Mouse (Mus musculus) midbrain, embryonic 15.5 days (tissue): Measurements from ENCODE around the gene Dppa5a. TPM values are rescaled to one million over a fixed set of nuclear protein-coding genes. Genes with fewer than 3 reads are reported as not detected.

Source experiments
- ATAC-seq: fragments of 200-750 bp; cut with Nextera tagmentation; replicated peaks from 2 replicates; pipeline ENCODE4 v1.8.0; 2017; ENCODE audit warnings: moderate TSS enrichment
- H3K27ac ChIP-seq: fragments of 300-500 bp; sonication (generic); 2 replicates; pipeline ENCODE4 v1.5.1; 2015; ENCODE audit warnings: mild to moderate bottlenecking, inconsistent platforms
- H3K27me3 ChIP-seq: fragments of 300-500 bp; sonication (generic); replicated peaks from 2 replicates; pipeline ENCODE4 v1.6.1; 2015; ENCODE audit warnings: inconsistent platforms
- H3K36me3 ChIP-seq: fragments of 300-500 bp; sonication (generic); replicated peaks from 2 replicates; pipeline ENCODE4 v1.6.1; 2015; ENCODE audit warnings: inconsistent platforms
- H3K4me1 ChIP-seq: fragments of 300-500 bp; sonication (generic); 2 replicates; pipeline ENCODE4 v1.6.1; 2015; ENCODE audit warnings: inconsistent platforms
- H3K4me2 ChIP-seq: fragments of 300-500 bp; sonication (generic); 2 replicates; pipeline ENCODE4 v1.6.1; 2015; ENCODE audit warnings: inconsistent platforms, mild to moderate bottlenecking, moderate library complexity
- H3K4me3 ChIP-seq: fragments of 300-500 bp; sonication (generic); 2 replicates; pipeline ENCODE4 v1.5.1; 2015; ENCODE audit warnings: mild to moderate bottlenecking, inconsistent platforms
- H3K9ac ChIP-seq: fragments of 300-500 bp; sonication (generic); 2 replicates; pipeline ENCODE4 v1.6.1; 2015; ENCODE audit warnings: mild to moderate bottlenecking, inconsistent platforms
- H3K9me3 ChIP-seq: fragments of 300-500 bp; sonication (generic); 2 replicates; pipeline ENCODE4 v1.6.1; 2016; ENCODE audit warnings: inconsistent platforms
- WGBS: fragments of 180-500 bp; shearing (Covaris S2); methylation state at CpG from one replicate; pipeline ENCODE4 v1.1.7; 2015; ENCODE audit warnings: mixed read lengths; 5-methylcytosine and 5-hydroxymethylcytosine counted together
- polyA plus RNA-seq: library from polyadenylated mRNA; unstranded; fragments of >200 nt; fragmentation: Nextera tagmentation; extraction: Ambion mirVana; gene quantifications from 2 replicates; pipeline ENCODE4 v1.2.1, GENCODE M21; 2015

Gene Dppa5a
- polyA plus RNA-seq, 1 experiment from 2014 or later = 6.3 TPM

DNA sequence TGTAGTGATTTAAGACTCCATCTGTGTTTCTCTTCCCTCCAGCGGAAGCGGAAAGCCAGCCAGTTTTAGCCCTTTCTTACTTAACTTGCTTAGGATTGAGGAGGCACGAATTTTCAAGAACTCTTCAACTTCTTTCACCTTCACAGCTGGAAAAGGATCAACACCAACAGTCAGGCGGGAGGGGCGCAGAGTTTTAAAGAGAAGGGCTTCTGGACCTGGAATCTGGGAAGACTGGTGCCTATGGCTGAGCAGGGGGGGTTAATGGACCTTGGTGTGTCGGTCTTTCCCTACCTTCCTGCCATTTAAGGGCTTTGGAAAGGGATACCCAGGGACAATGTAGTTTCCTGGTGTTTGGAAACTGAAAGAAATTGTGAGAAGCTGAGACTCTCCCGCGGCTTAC, 9.6 kb upstream of the Dppa5a start:
- Histone ChIP-seq H3K4me2 (peak overlapping the region; percentile 77), H3K9me3 (no peaks in the 10 kb centered on the region), H3K4me1 (peaks cover 10% of the 10 kb centered on the region), H3K4me3 (peak overlapping the region; percentile 41), H3K9ac (peak overlapping the region; percentile 31), H3K27me3 (no peaks in the 10 kb centered on the region), H3K36me3 (no peaks in the 10 kb centered on the region), H3K27ac (peak overlapping the region; percentile 74)
- peak; percentile 9; the same call in 1 of the 2 replicates for ATAC-seq
- 27% methylated on average over 8 of the region's 8 CpGs for WGBS

DNA sequence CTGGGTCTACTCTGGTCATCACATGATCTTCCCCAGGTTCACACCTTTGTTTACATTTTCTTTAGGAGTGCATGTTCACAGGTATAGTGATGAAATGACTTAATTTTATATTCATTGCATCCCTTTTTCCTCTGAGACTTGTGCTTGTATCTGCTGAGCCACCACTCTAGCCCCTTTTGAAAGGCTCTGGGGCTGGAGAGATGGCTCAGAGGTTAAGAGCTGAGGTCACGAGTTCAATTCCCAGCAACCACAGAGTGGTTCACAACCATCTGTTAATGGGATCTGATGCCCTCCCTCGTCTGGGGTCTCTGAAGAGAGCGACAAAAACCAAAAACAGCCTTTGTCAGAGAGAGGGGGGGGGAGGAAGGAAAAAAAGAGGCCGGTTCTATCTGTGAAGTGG, 7.5 kb upstream of the Dppa5a start:
- Histone ChIP-seq H3K9me3 (no peaks in the 10 kb centered on the region), H3K4me2 (no peak overlapping the region), H3K4me1 (peaks cover 10% of the 10 kb centered on the region), H3K9ac (no peak overlapping the region), H3K4me3 (no peak overlapping the region), H3K27me3 (no peaks in the 10 kb centered on the region), H3K36me3 (no peaks in the 10 kb centered on the region), H3K27ac (no peak overlapping the region)
- WGBS = 80% methylated on average over 4 of the region's 4 CpGs
- no peak for ATAC-seq

DNA sequence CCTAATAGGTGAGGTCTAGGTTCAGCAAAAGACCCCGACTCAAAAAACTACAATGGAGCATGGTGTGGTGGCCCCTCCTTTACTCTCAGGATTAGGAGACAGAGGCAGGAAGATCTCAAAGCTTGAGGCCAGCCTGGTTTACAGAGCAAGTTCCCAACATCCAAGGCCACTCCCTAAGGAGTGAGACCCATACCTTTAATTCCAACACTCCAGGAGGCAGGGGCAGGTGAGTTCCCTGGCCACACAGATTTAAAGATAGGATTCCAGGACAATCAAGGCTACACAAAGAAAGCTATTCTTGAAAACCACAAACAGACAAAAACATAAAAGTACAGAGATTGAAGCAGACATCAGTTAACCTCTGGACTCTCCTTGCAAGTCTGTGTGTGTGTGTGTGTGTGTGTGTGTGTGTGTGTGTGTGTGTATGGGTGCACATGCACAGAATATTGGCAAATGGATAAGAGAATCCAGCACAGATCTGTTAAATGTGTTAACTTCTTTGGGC, 7.0 kb upstream of the Dppa5a start:
- Histone ChIP-seq H3K9me3 (no peaks in the 10 kb centered on the region), H3K9ac (no peak overlapping the region), H3K27me3 (no peaks in the 10 kb centered on the region), H3K27ac (no peak overlapping the region), H3K36me3 (no peaks in the 10 kb centered on the region), H3K4me2 (no peak overlapping the region), H3K4me1 (peaks cover 10% of the 10 kb centered on the region), H3K4me3 (no peak overlapping the region)
- WGBS = 89% methylated on average over 1 of the region's 1 CpGs
- no peak for ATAC-seq

DNA sequence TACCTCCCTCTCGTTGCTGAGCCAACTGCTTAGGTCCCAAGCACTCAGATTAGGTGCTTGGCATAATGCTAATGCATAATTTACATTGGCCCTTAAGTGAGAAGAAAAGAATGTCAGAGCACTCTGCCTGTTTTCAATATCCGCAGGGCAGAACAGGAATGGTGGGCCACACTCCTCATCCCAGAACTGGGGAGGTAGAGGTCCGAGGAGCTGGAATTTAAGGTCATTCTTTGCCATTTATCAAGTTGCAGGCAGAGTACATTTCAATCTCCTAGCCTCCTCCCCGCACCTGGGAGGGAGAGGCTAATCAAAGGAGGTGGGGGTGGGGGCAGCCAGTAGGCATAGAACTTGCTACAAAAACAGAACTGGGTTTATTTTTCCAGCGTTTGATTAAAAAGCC, 6.4 kb upstream of the Dppa5a start:
- Histone ChIP-seq H3K4me1 (peaks cover 10% of the 10 kb centered on the region), H3K36me3 (no peaks in the 10 kb centered on the region), H3K4me2 (no peak overlapping the region), H3K4me3 (no peak overlapping the region), H3K27ac (no peak overlapping the region), H3K9me3 (no peaks in the 10 kb centered on the region), H3K27me3 (no peaks in the 10 kb centered on the region), H3K9ac (no peak overlapping the region)
- 65% methylated on average over 5 of the region's 5 CpGs for WGBS
- no peak for ATAC-seq

DNA sequence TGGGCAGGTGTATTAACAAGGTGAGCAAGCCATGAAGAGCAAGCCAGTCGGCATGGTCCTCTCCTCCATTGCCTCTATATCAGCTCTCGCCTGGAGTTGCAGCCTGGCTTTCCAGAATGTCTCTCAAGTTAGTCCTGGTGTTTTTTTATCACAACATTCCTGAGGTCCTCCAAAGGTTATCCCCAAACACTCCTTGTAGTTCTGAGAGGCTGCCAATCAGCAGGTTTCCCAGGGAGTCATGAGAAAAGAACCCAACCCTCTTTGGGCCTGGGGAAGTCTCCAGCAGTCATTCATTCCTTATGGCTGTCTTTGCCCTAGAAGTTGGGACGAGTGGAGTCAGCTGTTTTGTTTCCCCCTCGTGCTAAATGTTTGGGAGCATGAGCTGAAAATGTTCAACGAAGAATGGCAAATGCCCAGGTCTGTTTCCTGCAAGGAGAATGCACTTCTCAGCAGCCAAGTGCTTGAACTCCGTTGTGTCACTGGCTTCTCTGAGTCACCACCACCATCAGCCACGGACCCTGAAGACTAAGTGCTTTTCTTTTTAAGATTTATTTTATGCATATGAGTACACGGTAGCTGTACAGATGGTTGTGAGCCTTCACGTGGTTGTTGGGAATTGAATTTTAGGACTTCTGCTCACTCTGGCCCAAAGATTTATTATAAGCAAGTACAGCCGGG, 5.0 kb upstream of the Dppa5a start:
- H3K4me2 ChIP-seq = no peak overlapping the region
- no peak overlapping the region for H3K4me3 ChIP-seq
- no peaks in the 10 kb centered on the region for H3K9me3 ChIP-seq
- H3K27me3 ChIP-seq = no peaks in the 10 kb centered on the region
- H3K9ac ChIP-seq = no peak overlapping the region
- no peak for ATAC-seq
- H3K27ac ChIP-seq = no peak overlapping the region
- H3K4me1 ChIP-seq = peaks cover 3% of the 10 kb centered on the region
- 84% methylated on average over 10 of the region's 10 CpGs for WGBS
- H3K36me3 ChIP-seq = no peaks in the 10 kb centered on the region

DNA sequence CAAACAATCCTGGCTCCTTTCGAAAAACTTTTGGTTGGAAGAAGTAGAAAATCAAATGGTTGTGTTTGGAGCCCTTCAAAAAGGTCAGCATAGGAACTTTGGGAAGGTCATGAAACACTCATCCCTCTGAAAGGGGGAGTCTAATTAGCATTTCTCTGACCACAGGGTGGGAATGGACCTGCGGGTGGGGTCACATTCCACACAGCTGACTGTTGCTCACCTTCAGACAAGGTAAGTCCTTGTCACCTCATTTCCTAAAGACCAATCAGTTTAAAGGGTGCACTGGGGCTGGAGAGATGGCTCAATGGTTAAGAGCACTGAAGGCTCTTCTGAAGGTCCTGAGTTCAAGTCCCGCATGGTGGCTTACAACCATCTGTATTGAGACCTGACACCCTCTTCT, 3.5 kb upstream of the Dppa5a start:
- Histone ChIP-seq H3K9me3 (no peaks in the 10 kb centered on the region), H3K27me3 (no peaks in the 10 kb centered on the region), H3K9ac (no peak overlapping the region), H3K4me2 (no peak overlapping the region), H3K36me3 (no peaks in the 10 kb centered on the region), H3K4me1 (no peaks in the 10 kb centered on the region), H3K27ac (no peak overlapping the region), H3K4me3 (no peak overlapping the region)
- ATAC-seq = no peak
- 98% methylated on average over 3 of the region's 3 CpGs for WGBS

DNA sequence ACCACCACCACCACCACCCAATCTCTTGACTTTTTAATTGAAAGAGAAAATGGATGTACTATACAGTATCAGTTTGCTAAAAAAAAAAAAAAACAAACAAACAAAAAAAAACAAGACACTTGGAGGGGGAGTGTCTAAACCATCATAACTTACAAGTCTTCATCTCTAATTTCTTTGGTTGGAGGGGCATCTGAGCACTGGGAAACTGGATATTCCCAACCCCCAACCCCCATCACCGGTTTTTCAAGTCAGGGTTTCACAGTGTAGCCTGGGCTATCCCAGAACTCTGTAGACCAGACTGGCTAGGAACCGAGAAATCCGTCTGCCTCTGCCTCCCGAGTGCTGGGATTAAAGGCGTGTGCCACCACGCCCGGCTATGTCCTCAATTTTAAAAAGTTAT, 1.8 kb upstream of the Dppa5a start:
- H3K4me3 ChIP-seq = no peak overlapping the region
- no peak for ATAC-seq
- no peak overlapping the region for H3K27ac ChIP-seq
- H3K36me3 ChIP-seq = no peaks in the 10 kb centered on the region
- WGBS = 83% methylated on average over 7 of the region's 7 CpGs
- no peaks in the 10 kb centered on the region for H3K27me3 ChIP-seq
- no peaks in the 10 kb centered on the region for H3K9me3 ChIP-seq
- H3K4me1 ChIP-seq = no peaks in the 10 kb centered on the region
- no peak overlapping the region for H3K9ac ChIP-seq
- H3K4me2 ChIP-seq = no peak overlapping the region

DNA sequence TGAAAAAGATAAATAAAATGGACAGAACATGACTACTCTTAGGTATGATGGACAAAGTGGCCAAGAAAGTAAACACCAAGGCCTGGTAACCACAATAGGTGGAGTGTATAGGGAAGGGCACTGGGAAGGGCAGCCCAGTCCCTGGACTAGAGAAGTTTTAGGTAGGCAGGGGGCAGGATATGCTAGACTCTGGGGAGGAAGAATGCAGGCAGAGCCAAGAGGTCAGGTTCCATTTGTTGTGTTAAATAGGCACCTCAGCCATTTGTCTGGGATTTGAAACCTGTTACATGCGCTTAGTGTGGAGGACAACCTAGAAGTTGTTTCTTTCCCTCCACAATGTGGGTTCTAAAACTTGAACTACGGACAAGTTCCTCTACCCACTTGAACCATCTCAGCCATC, 1.4 kb upstream of the Dppa5a start:
- no peak for ATAC-seq
- Histone ChIP-seq H3K27me3 (no peaks in the 10 kb centered on the region), H3K27ac (no peak overlapping the region), H3K9me3 (no peaks in the 10 kb centered on the region), H3K4me2 (no peak overlapping the region), H3K4me1 (no peaks in the 10 kb centered on the region), H3K9ac (no peak overlapping the region), H3K4me3 (no peak overlapping the region), H3K36me3 (no peaks in the 10 kb centered on the region)
- 89% methylated on average over 2 of the region's 2 CpGs for WGBS

DNA sequence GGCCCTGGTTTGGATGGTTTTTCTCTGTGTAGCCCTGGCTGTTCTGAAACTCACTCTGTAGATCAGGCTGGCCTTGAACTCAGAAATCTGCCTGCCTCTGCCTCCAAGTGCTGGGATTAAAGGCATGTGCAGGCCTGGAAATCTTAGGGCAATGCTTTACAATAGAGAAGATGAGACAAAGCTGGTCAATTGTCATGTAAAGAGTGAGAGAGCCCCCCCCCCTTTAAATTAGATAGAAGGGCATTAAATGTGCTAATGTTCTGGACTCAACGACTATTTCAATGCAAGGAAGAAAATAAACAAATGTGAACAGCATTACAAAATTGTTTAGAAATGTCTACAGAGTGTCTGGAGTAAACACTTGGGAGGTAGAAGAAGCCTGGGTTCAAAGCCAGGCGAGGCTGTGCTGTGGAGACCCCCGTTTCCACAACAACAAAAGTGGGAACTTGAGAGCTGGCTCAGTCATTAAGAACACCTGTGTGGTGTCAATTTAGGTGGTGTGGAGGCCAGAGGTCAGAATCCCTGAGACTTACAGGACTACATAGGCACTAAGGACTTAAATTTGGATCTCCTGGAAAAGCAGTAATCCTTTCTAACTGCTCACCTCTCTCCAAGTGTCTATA, 805 bp upstream of the Dppa5a start:
- H3K9me3 ChIP-seq = no peaks in the 10 kb centered on the region

DNA sequence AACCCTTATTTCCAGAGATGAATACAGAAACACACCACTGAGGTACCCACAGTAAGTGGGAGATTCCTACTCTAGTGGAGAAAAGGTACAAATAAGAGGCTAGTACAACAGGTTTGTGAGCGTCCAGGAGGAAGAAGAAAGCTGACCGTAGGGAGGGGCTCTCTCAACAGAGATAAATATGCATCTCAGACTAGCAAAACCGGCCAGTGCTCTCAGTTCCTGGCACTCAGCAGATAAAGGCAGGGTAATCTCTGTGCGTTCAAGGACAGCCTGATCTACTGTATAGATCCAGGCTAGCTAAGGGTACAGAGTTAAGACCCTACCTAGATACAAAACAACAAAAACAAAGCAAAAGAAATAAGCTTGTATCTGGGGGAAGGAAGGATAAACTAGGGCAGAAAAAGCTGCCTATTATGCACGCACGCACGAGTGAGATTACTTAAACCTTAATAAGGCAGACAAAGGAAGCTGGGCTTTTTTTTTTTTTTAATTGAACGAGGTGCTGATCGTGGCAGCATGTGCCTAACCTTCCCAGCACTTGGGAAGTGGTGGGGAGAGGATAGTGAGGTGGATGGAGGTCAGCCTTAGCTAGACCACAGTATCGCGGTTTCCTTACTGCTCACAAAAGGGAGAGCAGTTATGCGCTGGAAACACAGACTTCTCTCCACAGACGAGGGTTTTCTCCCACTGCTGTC, 2.0 kb downstream of the Dppa5a start:
- Histone ChIP-seq H3K4me1 (no peaks in the 10 kb centered on the region), H3K27me3 (no peaks in the 10 kb centered on the region), H3K9ac (no peak overlapping the region), H3K9me3 (no peaks in the 10 kb centered on the region), H3K36me3 (no peaks in the 10 kb centered on the region), H3K4me2 (no peak overlapping the region), H3K27ac (no peak overlapping the region), H3K4me3 (no peak overlapping the region)
- WGBS = 60% methylated on average over 13 of the region's 13 CpGs
- no peak for ATAC-seq

More for the DNA sequence above, 805 bp upstream of the Dppa5a start:
- H3K4me1 ChIP-seq = no peaks in the 10 kb centered on the region
- no peak for ATAC-seq
- WGBS = 84% methylated on average over 3 of the region's 3 CpGs
- no peaks in the 10 kb centered on the region for H3K36me3 ChIP-seq
- no peak overlapping the region for H3K4me2 ChIP-seq
- H3K4me3 ChIP-seq = no peak overlapping the region
- no peaks in the 10 kb centered on the region for H3K27me3 ChIP-seq
- no peak overlapping the region for H3K27ac ChIP-seq
- H3K9ac ChIP-seq = no peak overlapping the region

DNA sequence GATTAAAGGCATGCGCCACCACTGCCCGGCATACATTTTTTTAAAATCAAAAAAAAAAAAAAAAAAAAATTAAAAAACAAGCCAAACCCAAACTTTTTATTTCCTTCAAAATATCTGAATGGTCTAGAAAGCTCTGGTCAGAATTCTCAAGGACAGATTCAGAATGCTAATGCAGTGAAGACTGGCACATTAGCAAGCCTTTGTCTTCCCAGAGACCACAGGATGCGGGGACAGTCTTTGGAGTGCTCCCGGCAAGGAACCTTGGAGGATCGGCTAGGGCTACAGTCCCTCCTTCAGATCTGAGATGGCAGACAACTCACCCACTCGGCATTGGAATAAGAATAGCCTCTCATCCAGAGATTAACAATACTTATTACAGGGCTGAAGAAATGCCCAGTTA, 3.3 kb downstream of the Dppa5a start:
- ATAC-seq = no peak
- H3K27me3 ChIP-seq = no peaks in the 10 kb centered on the region
- no peak overlapping the region for H3K4me2 ChIP-seq
- no peaks in the 10 kb centered on the region for H3K36me3 ChIP-seq
- H3K9me3 ChIP-seq = no peaks in the 10 kb centered on the region
- no peak overlapping the region for H3K4me3 ChIP-seq
- 87% methylated on average over 6 of the region's 6 CpGs for WGBS
- no peak overlapping the region for H3K27ac ChIP-seq
- H3K4me1 ChIP-seq = no peaks in the 10 kb centered on the region
- no peak overlapping the region for H3K9ac ChIP-seq

DNA sequence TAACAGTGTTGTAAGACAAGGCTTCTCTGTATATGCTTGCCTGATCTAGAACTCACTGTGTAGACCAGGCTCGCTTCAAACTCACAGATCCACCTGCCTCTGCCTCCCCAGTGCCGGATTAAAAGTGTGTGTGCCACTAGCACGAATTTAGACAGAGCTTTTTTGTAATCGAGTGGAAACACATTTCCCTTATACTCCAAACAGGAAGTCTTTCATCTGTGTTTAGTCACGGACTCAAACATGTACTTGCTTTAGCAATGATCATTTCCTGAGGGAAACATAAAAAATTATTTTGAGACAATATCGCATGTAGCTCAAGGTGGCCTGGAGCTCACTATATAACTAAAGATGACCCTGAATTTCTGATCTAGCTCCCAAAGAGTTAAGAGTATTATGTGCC, 4.6 kb downstream of the Dppa5a start:
- Histone ChIP-seq H3K4me1 (no peaks in the 10 kb centered on the region), H3K4me2 (no peak overlapping the region), H3K4me3 (no peak overlapping the region), H3K9me3 (no peaks in the 10 kb centered on the region), H3K36me3 (no peaks in the 10 kb centered on the region), H3K9ac (no peak overlapping the region), H3K27me3 (no peaks in the 10 kb centered on the region), H3K27ac (no peak overlapping the region)
- 78% methylated on average over 6 of the region's 6 CpGs for WGBS
- ATAC-seq = no peak
